Mouse (Mus musculus) myocyte (in vitro differentiated cells): ENCODE measurements around the gene Egfl7.

Experiments used
- MAX ChIP-seq: IDR thresholded peaks from one replicate; pipeline ENCODE4 v1.6.1; 2011; ENCODE audit warnings: low read depth, mild to moderate bottlenecking, control low read depth
- TCF12 ChIP-seq: IDR thresholded peaks from one replicate; pipeline ENCODE4 v1.6.1; 2011; ENCODE audit warnings: mild to moderate bottlenecking, control low read depth; ENCODE audit not compliant: poor library complexity, insufficient read depth, severe bottlenecking
- USF1 ChIP-seq: IDR thresholded peaks from one replicate; pipeline ENCODE4 v1.6.1; 2011; ENCODE audit warnings: low read depth, mild to moderate bottlenecking, control low read depth, moderate library complexity

DNA sequence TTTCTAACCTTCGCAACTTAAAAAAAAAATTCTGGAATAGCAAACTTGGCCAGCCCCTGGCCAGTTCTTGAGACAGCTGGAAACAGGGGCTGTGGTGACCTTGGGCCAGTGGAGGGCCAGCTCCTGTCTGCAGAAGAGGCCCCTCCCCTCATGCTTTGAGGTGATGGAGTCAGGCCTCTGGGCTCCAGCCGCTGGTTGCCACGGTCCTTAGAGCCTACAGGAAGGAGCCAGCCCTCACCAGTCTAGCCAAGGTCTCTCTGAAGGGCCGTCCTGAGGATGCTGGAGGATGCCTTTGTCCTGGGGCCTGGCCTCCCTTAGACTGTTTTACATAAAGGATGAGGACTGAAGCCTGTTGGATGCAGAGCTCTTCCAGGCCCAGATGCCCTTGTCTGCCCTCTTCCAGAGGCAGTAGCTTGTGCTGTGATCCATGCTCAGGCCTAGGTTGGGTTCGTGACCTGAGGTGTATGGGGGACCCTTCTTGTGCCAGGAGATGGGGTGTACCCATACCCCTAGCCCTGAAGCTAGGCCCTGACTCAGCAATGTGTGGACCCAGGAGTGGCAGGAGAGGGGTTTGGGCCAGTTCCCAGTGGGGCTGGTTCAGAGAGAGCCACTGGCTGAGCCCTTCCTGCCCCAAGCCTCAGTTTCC is 49.1 kb downstream of the Egfl7 start:
- TF ChIP-seq MAX (no peak), TCF12 (no peak), USF1 (no peak)
